Mouse (Mus musculus): ENCODE measurements around the gene Kcnma1. TPM values are rescaled to one million over a fixed set of nuclear protein-coding genes. Genes with fewer than 3 reads are reported as not detected.

The Kcnma1 gene
- total and polyA plus RNA-seq, 2 experiments = 0.18 TPM; not detected in 1

DNA sequence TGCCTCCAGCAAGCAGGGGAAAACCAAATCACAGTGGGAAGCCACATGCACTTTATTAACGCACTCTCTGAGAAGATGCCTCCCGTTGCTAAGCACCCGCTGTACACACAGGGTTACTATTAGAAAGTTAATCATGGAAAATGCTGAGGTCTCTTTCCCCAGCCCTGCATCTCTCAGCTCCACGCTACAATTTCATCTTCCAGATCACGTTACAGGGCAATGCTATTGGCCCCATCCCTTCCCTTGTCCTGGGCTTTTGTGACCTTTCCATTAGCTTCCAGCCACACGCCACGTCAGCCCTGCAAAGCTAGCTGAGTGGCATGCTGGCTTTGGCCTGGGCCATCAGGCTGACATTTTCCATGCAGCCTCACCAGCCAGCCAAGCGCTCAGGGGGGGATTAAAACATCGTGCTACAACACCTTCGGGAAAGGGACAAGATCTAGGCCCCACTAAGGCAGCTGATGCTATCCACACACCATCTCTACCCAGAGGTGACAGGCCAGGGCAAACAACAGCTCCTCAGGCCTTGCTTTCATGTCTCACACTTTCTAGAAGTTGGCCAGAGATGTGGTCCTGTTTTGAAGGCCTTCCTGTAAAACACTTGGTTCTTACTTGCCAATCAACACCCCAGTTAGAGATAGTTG lies 111.5 kb downstream of the Kcnma1 start:
- Histone ChIP-seq H3K4me1 (ENCODE audit: control insufficient read depth, insufficient read depth, low read length) (no peaks in the 10 kb centered on the region), H3K27ac (replicated peaks; ENCODE audit: insufficient read depth, low read depth, low read length) (no peak overlapping the region), H3K9ac (ENCODE audit: low read depth, low read length) (no peak overlapping the region), H3K36me3 (ENCODE audit: control insufficient read depth, insufficient read depth, low read length) (no peaks in the 10 kb centered on the region), H3K79me2 (ENCODE audit: control insufficient read depth, insufficient read depth, low read length) (no peaks in the 10 kb centered on the region), H3K4me3 (ENCODE audit: insufficient read depth, low read depth, low read length) (no peak overlapping the region), H3K27me3 (ENCODE audit: control insufficient read depth, insufficient read depth, low read length) (no peaks in the 10 kb centered on the region)
- no peak for DNase-seq (ENCODE audit: extremely low read depth, low read depth, low spot score)
- TF ChIP-seq CTCF (IDR thresholded peaks at IDR 0.05; ENCODE audit: low read depth, low read length) (no peak), POLR2A (IDR thresholded peaks at IDR 0.05; ENCODE audit: extremely low read depth, insufficient read depth, low read length) (no peak)
- WGBS = 61% methylated on average over 10 of the region's 10 CpGs

DNA sequence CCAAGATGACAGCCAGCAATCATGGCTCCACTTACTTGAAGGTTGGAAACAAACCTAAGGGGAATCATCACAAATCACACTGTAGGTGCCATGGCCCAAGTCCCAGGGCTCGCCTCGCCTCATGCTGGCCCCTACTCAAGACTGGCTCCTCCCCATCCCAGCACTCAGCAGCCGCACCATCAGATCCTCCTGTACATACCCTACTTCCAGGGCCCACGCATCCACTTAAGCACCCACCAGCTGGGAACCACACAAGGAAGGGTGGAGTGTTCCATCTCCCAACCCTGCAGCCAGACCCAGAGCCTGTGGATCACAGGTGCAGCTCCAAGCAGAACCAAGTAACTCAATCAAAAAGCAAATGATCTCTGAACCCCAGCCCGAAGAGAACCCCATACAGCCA lies 114.8 kb downstream of the Kcnma1 start:
- H3K4me1 ChIP-seq (ENCODE audit: control insufficient read depth, insufficient read depth, low read length) = no peaks in the 10 kb centered on the region
- WGBS = 89% methylated on average over 5 of the region's 5 CpGs
- no peak for DNase-seq (ENCODE audit: extremely low read depth, low read depth, low spot score)
- H3K36me3 ChIP-seq (ENCODE audit: control insufficient read depth, insufficient read depth, low read length) = no peaks in the 10 kb centered on the region
- no peaks in the 10 kb centered on the region for H3K27me3 ChIP-seq (ENCODE audit: control insufficient read depth, insufficient read depth, low read length)
- no peak overlapping the region for H3K27ac ChIP-seq (replicated peaks; ENCODE audit: insufficient read depth, low read depth, low read length)
- no peak overlapping the region for H3K4me3 ChIP-seq (ENCODE audit: insufficient read depth, low read depth, low read length)
- no peak overlapping the region for H3K9ac ChIP-seq (ENCODE audit: low read depth, low read length)
- no peaks in the 10 kb centered on the region for H3K79me2 ChIP-seq (ENCODE audit: control insufficient read depth, insufficient read depth, low read length)
- TF ChIP-seq POLR2A (IDR thresholded peaks at IDR 0.05; ENCODE audit: extremely low read depth, insufficient read depth, low read length) = no peak
- TF ChIP-seq CTCF (IDR thresholded peaks at IDR 0.05; ENCODE audit: low read depth, low read length) = no peak

- WGBS = 50% methylated on average over 5 of the region's 5 CpGs
- Histone ChIP-seq H3K27me3 (ENCODE audit: control insufficient read depth, insufficient read depth, low read length) (no peaks in the 10 kb centered on the region), H3K27ac (replicated peaks; ENCODE audit: insufficient read depth, low read depth, low read length) (no peak overlapping the region), H3K4me1 (ENCODE audit: control insufficient read depth, insufficient read depth, low read length) (no peaks in the 10 kb centered on the region), H3K4me3 (ENCODE audit: insufficient read depth, low read depth, low read length) (no peak overlapping the region), H3K9ac (ENCODE audit: low read depth, low read length) (no peak overlapping the region), H3K36me3 (ENCODE audit: control insufficient read depth, insufficient read depth, low read length) (no peaks in the 10 kb centered on the region), H3K79me2 (ENCODE audit: control insufficient read depth, insufficient read depth, low read length) (no peaks in the 10 kb centered on the region)
- TF ChIP-seq POLR2A (IDR thresholded peaks at IDR 0.05; ENCODE audit: extremely low read depth, insufficient read depth, low read length) (no peak), CTCF (IDR thresholded peaks at IDR 0.05; ENCODE audit: low read depth, low read length) (no peak)
- no peak for DNase-seq (ENCODE audit: extremely low read depth, low read depth, low spot score)
Measured at GRCm38 (mm10) chr14:23897815-23898214, 116.5 kb downstream of the Kcnma1 start.

- Histone ChIP-seq H3K36me3 (ENCODE audit: control insufficient read depth, insufficient read depth, low read length) (no peaks in the 10 kb centered on the region), H3K27me3 (ENCODE audit: control insufficient read depth, insufficient read depth, low read length) (no peaks in the 10 kb centered on the region), H3K79me2 (ENCODE audit: control insufficient read depth, insufficient read depth, low read length) (no peaks in the 10 kb centered on the region), H3K9ac (ENCODE audit: low read depth, low read length) (no peak overlapping the region), H3K27ac (replicated peaks; ENCODE audit: insufficient read depth, low read depth, low read length) (no peak overlapping the region), H3K4me1 (ENCODE audit: control insufficient read depth, insufficient read depth, low read length) (no peaks in the 10 kb centered on the region), H3K4me3 (ENCODE audit: insufficient read depth, low read depth, low read length) (no peak overlapping the region)
- TF ChIP-seq CTCF (IDR thresholded peaks at IDR 0.05; ENCODE audit: low read depth, low read length) (no peak), POLR2A (IDR thresholded peaks at IDR 0.05; ENCODE audit: extremely low read depth, insufficient read depth, low read length) (no peak)
- DNase-seq (ENCODE audit: extremely low read depth, low read depth, low spot score) = no peak
- WGBS = 86% methylated on average over 3 of the region's 3 CpGs
Measured at GRCm38 (mm10) chr14:23896036-23896435, 118.3 kb downstream of the Kcnma1 start.

GRCm38 (mm10) chr14:23886112-23886511 lies 128.2 kb downstream of the Kcnma1 start:
- H3K36me3 ChIP-seq (ENCODE audit: control insufficient read depth, insufficient read depth, low read length) = no peaks in the 10 kb centered on the region
- no peak for TF ChIP-seq CTCF (IDR thresholded peaks at IDR 0.05; ENCODE audit: low read depth, low read length)
- TF ChIP-seq POLR2A (IDR thresholded peaks at IDR 0.05; ENCODE audit: extremely low read depth, insufficient read depth, low read length) = no peak
- no peak overlapping the region for H3K27ac ChIP-seq (replicated peaks; ENCODE audit: insufficient read depth, low read depth, low read length)
- H3K79me2 ChIP-seq (ENCODE audit: control insufficient read depth, insufficient read depth, low read length) = no peaks in the 10 kb centered on the region
- WGBS = 67% methylated on average over 4 of the region's 4 CpGs
- 0 out of 2 replicates have a peak, but pooled peaks cover 1% of the 10 kb centered on the region for H3K4me1 ChIP-seq (ENCODE audit: control insufficient read depth, insufficient read depth, low read length)
- H3K9ac ChIP-seq (ENCODE audit: low read depth, low read length) = no peak overlapping the region
- H3K4me3 ChIP-seq (ENCODE audit: insufficient read depth, low read depth, low read length) = no peak overlapping the region
- no peak for DNase-seq (ENCODE audit: extremely low read depth, low read depth, low spot score)
- H3K27me3 ChIP-seq (ENCODE audit: control insufficient read depth, insufficient read depth, low read length) = peaks cover 4% of the 10 kb centered on the region; the same call in 1 of the 2 replicates

- TF ChIP-seq CTCF (IDR thresholded peaks at IDR 0.05; ENCODE audit: low read depth, low read length) (no peak), POLR2A (IDR thresholded peaks at IDR 0.05; ENCODE audit: extremely low read depth, insufficient read depth, low read length) (no peak)
- 46% methylated on average over 6 of the region's 6 CpGs for WGBS
- H3K4me1 ChIP-seq (ENCODE audit: control insufficient read depth, insufficient read depth, low read length) = 0 out of 2 replicates have a peak, but pooled peaks cover 1% of the 10 kb centered on the region
- H3K36me3 ChIP-seq (ENCODE audit: control insufficient read depth, insufficient read depth, low read length) = no peaks in the 10 kb centered on the region
- no peak overlapping the region for H3K9ac ChIP-seq (ENCODE audit: low read depth, low read length)
- H3K4me3 ChIP-seq (ENCODE audit: insufficient read depth, low read depth, low read length) = no peak overlapping the region
- no peaks in the 10 kb centered on the region for H3K79me2 ChIP-seq (ENCODE audit: control insufficient read depth, insufficient read depth, low read length)
- H3K27ac ChIP-seq (replicated peaks; ENCODE audit: insufficient read depth, low read depth, low read length) = no peak overlapping the region
- no peak for DNase-seq (ENCODE audit: extremely low read depth, low read depth, low spot score)
- peaks cover 4% of the 10 kb centered on the region; the same call in 1 of the 2 replicates for H3K27me3 ChIP-seq (ENCODE audit: control insufficient read depth, insufficient read depth, low read length)
Measured at GRCm38 (mm10) chr14:23885539-23885938, 128.8 kb downstream of the Kcnma1 start.

All from liver, adult 2 months (tissue).